Mouse (Mus musculus) neural tube, embryonic 13.5 days (tissue): ENCODE measurements around the gene Apom. TPM values are rescaled to one million over a fixed set of nuclear protein-coding genes. Genes with fewer than 3 reads are reported as not detected.
"Not testable (repeated sequence)": the region's sequence is repeated elsewhere in the genome, so short reads cannot be mapped to it uniquely, and the experiment has no call there.

Experiments used
- ATAC-seq: fragments of 200-750 bp; cut with Nextera tagmentation; 2 replicates; pipeline ENCODE4 v1.8.0; 2017; ENCODE audit warnings: low read depth, mild to moderate bottlenecking, moderate TSS enrichment, moderate library complexity
- H3K27ac ChIP-seq: fragments of 300-500 bp; sonication (generic); replicated peaks from 2 replicates; pipeline ENCODE4 v1.5.1; 2015; ENCODE audit warnings: moderate library complexity, mild to moderate bottlenecking, inconsistent platforms
- H3K27me3 ChIP-seq: fragments of 300-500 bp; sonication (generic); 2 replicates; pipeline ENCODE4 v1.6.1; 2015; ENCODE audit warnings: mild to moderate bottlenecking, inconsistent platforms
- H3K36me3 ChIP-seq: fragments of 300-500 bp; sonication (generic); 2 replicates; pipeline ENCODE4 v1.6.1; 2015; ENCODE audit warnings: mild to moderate bottlenecking, inconsistent platforms
- H3K4me1 ChIP-seq: fragments of 300-500 bp; sonication (generic); replicated peaks from 2 replicates; pipeline ENCODE4 v1.6.1; 2015; ENCODE audit warnings: inconsistent platforms
- H3K4me2 ChIP-seq: fragments of 300-500 bp; sonication (generic); 2 replicates; pipeline ENCODE4 v1.6.1; 2015; ENCODE audit warnings: inconsistent platforms, mild to moderate bottlenecking, moderate library complexity
- H3K4me3 ChIP-seq: fragments of 300-500 bp; sonication (generic); 2 replicates; pipeline ENCODE4 v1.5.1; 2015; ENCODE audit warnings: mild to moderate bottlenecking, inconsistent platforms
- H3K9ac ChIP-seq: fragments of 300-500 bp; sonication (generic); 2 replicates; pipeline ENCODE4 v1.6.1; 2015; ENCODE audit warnings: moderate library complexity, mild to moderate bottlenecking, inconsistent platforms
- H3K9me3 ChIP-seq: fragments of 300-500 bp; sonication (generic); 2 replicates; pipeline ENCODE4 v1.6.1; 2016; ENCODE audit warnings: inconsistent platforms
- WGBS: fragments of 180-500 bp; shearing (Covaris S2); methylation state at CpG from one replicate; pipeline ENCODE4 v1.1.7; 2015; 5-methylcytosine and 5-hydroxymethylcytosine counted together
- polyA plus RNA-seq: library from polyadenylated mRNA; unstranded; fragments of >200 nt; fragmentation: Nextera tagmentation; extraction: Ambion mirVana; gene quantifications from 2 replicates; pipeline ENCODE4 v1.2.1, GENCODE M21; 2015

Gene Apom
- polyA plus RNA-seq, 1 experiment from 2014 or later: 0.77 TPM

DNA sequence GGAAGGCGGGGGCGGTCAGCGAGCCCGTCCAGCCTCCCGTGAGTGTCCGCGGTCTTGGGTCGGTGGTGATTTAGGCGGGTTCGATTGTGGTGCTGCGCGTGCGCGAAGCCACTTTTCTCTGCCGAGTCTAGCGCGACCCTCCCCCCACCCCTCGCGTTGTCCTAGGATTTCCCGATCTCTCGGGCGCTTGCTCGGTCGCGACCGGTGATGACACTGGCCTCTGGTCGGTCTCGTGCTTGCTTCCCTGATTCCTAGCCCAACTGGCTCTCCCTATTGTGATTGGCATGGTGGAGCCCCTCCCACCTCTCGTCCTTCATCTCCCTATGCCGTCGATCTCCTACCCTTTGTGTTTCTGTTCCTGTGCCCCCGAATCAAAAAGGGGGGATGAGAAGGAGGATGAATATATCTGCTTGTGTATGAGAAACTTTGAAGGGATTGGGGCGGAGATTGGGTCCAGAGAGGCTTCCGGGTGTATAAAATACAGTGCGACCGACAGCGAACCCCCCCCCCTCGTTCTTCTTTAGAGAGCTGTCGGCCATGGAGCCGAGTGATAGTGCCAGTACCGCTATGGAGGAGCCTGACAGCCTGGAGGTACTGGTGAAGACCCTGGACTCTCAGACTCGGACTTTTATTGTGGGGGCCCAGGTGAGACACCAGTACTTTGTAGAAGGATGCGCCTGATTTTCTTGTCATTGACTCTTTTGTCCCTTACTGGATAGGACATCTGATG is 3.9 kb upstream of the Apom start:
- H3K4me3 ChIP-seq: peak overlapping the region; percentile 81
- peaks cover 29% of the 10 kb centered on the region for H3K36me3 ChIP-seq
- H3K4me2 ChIP-seq: peak overlapping the region; percentile 88
- H3K9me3 ChIP-seq: no peaks in the 10 kb centered on the region
- peak; percentile 72 for ATAC-seq
- WGBS: under 1% methylated on average over 43 of the region's 43 CpGs
- peak overlapping the region; percentile 92 for H3K9ac ChIP-seq
- H3K27ac ChIP-seq: peak overlapping the region; percentile 93
- H3K27me3 ChIP-seq: no peaks in the 10 kb centered on the region
- H3K4me1 ChIP-seq: peaks cover 39% of the 10 kb centered on the region

DNA sequence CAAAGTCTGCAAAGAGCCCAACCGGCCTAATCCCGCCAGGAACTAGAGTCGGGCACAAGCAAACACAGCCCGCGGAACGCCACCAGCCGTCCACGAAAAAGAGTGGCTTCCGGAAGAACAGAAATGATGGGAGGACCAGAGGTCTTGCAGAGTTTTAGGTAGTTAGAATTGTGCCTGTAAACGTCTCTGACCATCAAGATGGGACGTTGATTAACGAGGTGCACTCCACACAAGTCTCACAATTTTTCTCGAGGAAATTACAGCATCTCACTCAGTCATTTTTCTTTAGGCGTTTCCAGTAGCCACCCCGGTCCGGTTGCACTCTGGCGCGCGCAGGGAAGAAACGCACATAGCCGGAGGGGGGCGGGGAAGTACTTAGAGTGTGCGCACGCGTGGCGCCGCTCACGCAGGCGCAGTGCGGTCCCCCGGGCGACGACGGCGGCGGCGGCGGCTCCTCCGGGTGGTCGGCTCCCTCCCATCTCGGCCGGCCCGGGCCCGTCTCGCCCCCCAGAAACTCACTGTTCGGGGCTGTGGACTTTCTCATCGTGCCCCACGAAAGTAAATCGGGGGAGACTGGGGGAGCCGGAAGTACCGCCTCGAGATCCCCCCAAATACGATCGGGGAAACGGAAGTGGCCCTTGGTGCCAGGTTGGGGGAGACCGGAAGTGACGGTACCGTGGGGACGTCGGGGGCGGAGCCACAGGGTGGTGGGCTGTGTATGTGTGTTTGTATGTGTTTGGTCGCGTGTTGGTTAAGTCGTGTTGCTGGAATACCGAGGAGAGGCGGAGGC is 3.1 kb upstream of the Apom start, which contains the start of gene Bag6:
Bag6 (plus strand) TSS at position 378 of the 790 bp plus-strand sequence.
- Histone ChIP-seq H3K36me3 (peaks cover 29% of the 10 kb centered on the region), H3K9me3 (no peaks in the 10 kb centered on the region), H3K4me2 (peak within 1 kb of the TSS; percentile 88), H3K9ac (peak within 1 kb of the TSS; percentile 92), H3K27me3 (no peaks in the 10 kb centered on the region), H3K4me3 (peak within 1 kb of the TSS; percentile 81), H3K27ac (peak within 1 kb of the TSS; percentile 93), H3K4me1 (peaks cover 39% of the 10 kb centered on the region)
- WGBS: 0% methylated on average over 64 of the region's 66 CpGs
- peak; percentile 96 for ATAC-seq

DNA sequence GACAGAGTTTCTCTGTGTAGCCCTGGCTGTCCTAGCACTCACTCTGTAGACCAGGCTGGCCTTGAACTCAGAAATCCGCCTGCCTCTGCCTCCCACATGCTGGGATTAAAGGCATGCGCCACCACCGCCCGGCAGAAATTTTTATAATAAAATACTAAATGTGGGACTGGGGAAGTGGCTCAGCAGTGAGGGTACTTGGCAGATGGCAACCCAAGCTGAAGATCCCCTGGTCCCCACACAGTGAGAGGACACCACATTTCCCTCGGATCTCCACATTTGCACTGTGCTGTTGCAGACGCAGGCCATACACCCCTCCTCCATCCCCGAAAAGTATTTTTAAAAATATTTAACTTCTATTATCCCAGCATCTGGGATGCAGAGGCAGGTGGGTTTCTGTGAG is 1.7 kb upstream of the Apom start:
- no peak overlapping the region for H3K9ac ChIP-seq
- ATAC-seq: no peak
- 92% methylated on average over 7 of the region's 7 CpGs for WGBS

DNA sequence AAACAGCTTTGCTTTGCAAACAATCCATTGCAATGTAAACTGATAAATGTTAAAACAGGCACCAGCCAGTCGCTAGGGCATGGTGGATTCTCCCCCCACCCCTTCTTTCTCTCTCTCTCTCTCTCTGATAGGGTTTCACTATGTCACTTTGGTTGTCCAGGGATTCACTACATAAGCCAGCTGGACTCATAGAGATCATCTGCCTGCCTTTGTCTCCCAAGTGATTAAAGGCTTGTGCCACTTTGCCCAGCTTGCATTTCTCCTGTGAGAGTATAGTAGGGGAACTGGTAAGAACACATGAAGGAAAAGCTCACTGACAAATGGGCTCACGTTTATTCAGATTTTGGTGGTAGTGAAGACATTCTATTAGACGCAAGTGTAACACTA is 317 bp upstream of the Apom start:
- Histone ChIP-seq H3K4me3 (no peak overlapping the region), H3K27me3 (no peaks in the 10 kb centered on the region), H3K36me3 (peaks cover 16% of the 10 kb centered on the region; the same call in 1 of the 2 replicates), H3K4me1 (peaks cover 33% of the 10 kb centered on the region), H3K4me2 (no peak overlapping the region), H3K27ac (no peak overlapping the region), H3K9me3 (no peaks in the 10 kb centered on the region), H3K9ac (no peak overlapping the region)
- 72% methylated on average over 3 of the region's 3 CpGs for WGBS
- ATAC-seq: no peak

More for the DNA sequence above, 1.7 kb upstream of the Apom start:
- Histone ChIP-seq H3K27me3 (no peaks in the 10 kb centered on the region), H3K4me1 (peaks cover 36% of the 10 kb centered on the region), H3K36me3 (peaks cover 20% of the 10 kb centered on the region), H3K27ac (no peak overlapping the region), H3K9me3 (no peaks in the 10 kb centered on the region), H3K4me2 (no peak overlapping the region; the same call in 1 of the 2 replicates), H3K4me3 (no peak overlapping the region)

DNA sequence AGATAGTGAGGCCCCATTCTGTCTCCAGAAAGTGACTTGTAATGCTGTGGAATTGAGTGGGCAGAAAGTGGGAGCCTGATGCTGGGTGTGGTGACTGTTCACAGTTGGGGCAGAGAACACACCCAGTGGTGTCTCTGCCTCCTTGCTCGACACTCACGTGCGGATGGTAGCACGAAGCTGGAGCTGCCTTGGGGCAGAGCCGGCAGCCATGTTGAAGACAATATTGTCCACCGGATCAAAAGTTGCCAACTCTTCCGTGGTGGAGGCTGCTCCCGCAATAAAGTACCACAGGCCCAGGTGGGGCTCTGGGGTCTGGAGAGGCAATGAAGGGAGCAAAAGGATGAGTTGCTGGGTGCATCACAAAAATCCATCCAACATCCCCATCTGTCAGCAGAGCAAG is 812 bp downstream of the Apom start:
- Histone ChIP-seq H3K9me3 (no peaks in the 10 kb centered on the region), H3K27ac (no peak overlapping the region), H3K27me3 (no peaks in the 10 kb centered on the region), H3K4me1 (peaks cover 33% of the 10 kb centered on the region), H3K4me3 (no peak overlapping the region), H3K9ac (no peak overlapping the region), H3K4me2 (no peak overlapping the region), H3K36me3 (peaks cover 16% of the 10 kb centered on the region; the same call in 1 of the 2 replicates)
- ATAC-seq: no peak
- WGBS: 87% methylated on average over 8 of the region's 8 CpGs

DNA sequence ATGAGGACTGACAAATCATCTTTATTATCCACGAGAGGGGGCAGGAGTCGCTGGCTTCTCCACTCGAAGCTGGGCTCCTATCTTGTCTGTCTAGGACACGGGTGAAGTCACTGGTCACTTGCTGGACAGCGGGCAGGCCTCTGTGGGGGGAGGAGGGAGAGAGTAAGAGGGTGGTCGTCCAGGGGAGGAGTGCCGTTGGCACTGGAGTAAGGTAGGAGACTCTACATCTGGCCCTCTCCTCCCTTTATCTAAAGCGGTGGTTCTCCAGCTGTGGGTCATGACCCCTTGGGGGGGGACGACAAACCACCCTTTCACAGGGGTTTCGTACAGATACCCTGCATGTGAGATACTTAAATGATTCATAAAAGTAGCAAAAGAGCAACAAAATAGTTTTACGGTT is 2.9 kb downstream of the Apom start:
- Histone ChIP-seq H3K27me3 (no peaks in the 10 kb centered on the region), H3K4me2 (no peak overlapping the region), H3K9me3 (no peaks in the 10 kb centered on the region), H3K9ac (peak overlapping the region; percentile 45; the same call in 1 of the 2 replicates), H3K4me1 (peaks cover 38% of the 10 kb centered on the region), H3K27ac (no peak overlapping the region), H3K4me3 (no peak overlapping the region), H3K36me3 (peaks cover 26% of the 10 kb centered on the region)
- no peak for ATAC-seq
- WGBS: 71% methylated on average over 11 of the region's 11 CpGs

DNA sequence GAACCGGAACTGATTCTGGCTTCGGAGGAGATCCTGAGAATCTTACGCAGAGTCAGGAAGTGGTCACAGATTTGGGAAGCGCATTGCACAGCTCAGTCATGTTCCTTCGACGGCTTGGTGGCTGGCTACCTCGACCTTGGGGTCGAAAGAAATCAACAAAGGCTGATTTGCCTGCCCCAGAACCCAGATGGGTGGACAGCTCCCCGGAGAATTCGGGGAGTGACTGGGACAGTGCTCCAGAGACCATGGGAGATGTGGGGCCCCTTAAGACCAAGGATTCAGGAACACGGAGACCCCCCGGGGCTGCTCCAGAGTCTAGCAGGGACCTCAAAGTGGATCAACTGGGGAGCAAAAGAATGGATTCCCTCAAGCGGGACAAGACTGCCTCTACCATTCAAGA is 4.8 kb downstream of the Apom start:
- no peaks in the 10 kb centered on the region for H3K9me3 ChIP-seq
- H3K27ac ChIP-seq: no peak overlapping the region
- no peaks in the 10 kb centered on the region for H3K27me3 ChIP-seq
- H3K4me2 ChIP-seq: peak overlapping the region; percentile 79
- H3K4me3 ChIP-seq: peak overlapping the region; percentile 76
- no peak for ATAC-seq
- H3K9ac ChIP-seq: peak overlapping the region; percentile 94
- WGBS: 80% methylated on average over 13 of the region's 13 CpGs
- peaks cover 42% of the 10 kb centered on the region for H3K4me1 ChIP-seq
- peaks cover 31% of the 10 kb centered on the region for H3K36me3 ChIP-seq

DNA sequence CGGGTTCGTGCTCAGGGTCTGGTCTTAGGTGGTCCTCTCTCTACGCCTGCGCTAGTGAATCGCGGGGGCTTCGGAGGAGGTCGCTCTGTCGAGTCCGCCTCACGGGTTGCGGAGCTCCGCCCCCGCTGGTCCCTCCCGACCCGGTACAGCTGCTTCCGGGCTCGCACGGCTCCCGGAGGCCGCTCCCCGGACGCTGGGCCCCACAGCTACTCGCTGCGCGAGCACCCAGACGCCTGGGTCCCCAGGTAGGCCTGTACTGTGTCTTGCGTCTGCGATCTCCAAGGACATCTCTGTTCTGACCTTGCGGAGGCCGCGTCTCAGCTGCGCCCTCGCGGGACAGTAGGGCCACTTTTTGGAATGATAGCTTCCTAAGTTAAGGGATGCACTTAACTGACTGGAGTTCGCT is 5.6 kb downstream of the Apom start, which contains the start of gene D17H6S53E:
D17H6S53E (plus strand) TSS at position 168 of the 406 bp plus-strand sequence.
- peaks cover 42% of the 10 kb centered on the region for H3K4me1 ChIP-seq
- no peaks in the 10 kb centered on the region for H3K27me3 ChIP-seq
- H3K9ac ChIP-seq: peak within 1 kb of the TSS; percentile 94
- no peaks in the 10 kb centered on the region for H3K9me3 ChIP-seq
- H3K36me3 ChIP-seq: peaks cover 31% of the 10 kb centered on the region
- peak within 1 kb of the TSS; percentile 81 for H3K27ac ChIP-seq
- peak within 1 kb of the TSS; percentile 76 for H3K4me3 ChIP-seq
- peak within 1 kb of the TSS; percentile 79 for H3K4me2 ChIP-seq
- ATAC-seq: peak; percentile 21; the same call in 1 of the 2 replicates
- 0% methylated on average over 36 of the region's 36 CpGs for WGBS

DNA sequence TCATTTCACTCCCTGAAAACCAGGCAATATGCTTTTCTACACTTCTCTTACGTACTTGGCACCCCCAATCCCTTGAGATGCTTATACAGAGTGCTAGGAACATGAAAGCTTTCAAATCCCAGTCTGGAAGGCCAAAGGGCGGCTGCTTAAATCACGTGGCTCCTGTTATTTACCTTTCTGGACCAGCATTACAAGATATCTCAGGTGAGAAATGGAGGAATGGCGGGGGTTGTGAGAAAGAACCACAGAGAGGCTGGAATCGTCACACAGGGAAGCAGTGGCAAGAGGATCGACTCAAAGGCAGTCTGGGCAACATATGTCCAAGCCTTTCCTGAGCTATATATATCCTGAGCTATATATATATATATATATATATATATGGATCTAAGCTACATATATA is 6.3 kb downstream of the Apom start:
- no peak for ATAC-seq
- Histone ChIP-seq H3K27me3 (no peaks in the 10 kb centered on the region), H3K27ac (peak overlapping the region; percentile 81), H3K9me3 (no peaks in the 10 kb centered on the region), H3K9ac (peak overlapping the region; percentile 94), H3K4me3 (peak overlapping the region; percentile 76), H3K4me1 (peaks cover 44% of the 10 kb centered on the region), H3K4me2 (peak overlapping the region; percentile 79), H3K36me3 (peaks cover 27% of the 10 kb centered on the region)
- WGBS: 44% methylated on average over 6 of the region's 6 CpGs

DNA sequence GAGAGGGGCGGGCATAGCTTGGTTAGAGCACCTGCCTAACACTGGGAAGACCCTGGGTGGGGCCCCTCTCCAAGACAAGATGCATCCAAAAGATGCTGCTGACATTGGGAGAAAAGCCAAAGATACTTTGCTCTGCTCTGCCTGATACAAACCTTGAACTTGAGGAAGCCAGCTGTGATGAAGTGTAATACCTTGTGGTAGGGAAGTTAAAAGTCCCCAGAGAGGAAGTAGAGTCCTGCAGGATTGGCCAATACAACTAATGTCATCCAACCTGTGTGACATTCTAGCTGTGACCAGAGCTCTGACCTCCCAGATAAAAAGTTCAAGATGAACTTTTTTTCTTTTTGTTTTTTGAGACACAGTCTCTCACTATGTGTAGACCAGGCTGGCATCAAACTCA is 6.8 kb downstream of the Apom start:
- Histone ChIP-seq H3K9ac (no peak overlapping the region), H3K4me1 (peaks cover 49% of the 10 kb centered on the region), H3K9me3 (no peaks in the 10 kb centered on the region), H3K27ac (no peak overlapping the region), H3K4me2 (no peak overlapping the region), H3K36me3 (peaks cover 22% of the 10 kb centered on the region), H3K27me3 (no peaks in the 10 kb centered on the region), H3K4me3 (no peak overlapping the region)
- ATAC-seq: no peak
- WGBS: 93% methylated on average over 1 of the region's 1 CpGs

DNA sequence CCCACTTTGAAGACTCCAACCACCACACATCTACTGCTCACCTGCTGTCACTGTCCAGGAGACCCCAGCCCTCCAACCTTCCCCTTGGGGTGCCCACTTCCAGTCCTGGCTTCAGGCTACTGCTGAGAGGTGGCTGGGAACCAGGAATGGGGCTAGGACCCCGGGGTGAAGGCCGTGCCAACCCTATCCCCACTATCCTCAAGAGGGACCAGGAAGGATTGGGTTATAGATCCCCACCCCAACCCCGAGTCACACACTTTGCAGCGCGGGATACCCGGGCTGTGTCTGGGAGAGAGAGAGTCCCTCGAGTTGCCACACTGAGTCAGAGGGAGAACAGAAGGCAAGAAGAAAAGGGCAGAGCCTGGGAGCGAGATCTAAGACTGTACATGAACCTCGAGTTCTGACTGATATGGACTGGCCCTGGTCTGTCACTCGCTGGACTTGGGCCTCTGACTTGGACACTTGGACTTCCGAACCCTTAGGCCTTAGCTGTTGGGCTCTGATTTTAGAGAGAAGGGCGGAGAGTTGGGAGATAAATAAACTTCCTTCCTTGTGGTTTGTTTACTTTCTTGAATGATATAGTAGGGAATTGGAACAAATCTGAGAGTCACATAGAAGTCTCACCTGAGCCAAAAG is 7.5 kb downstream of the Apom start:
- H3K27me3 ChIP-seq, H3K27ac ChIP-seq, H3K4me2 ChIP-seq, H3K9me3 ChIP-seq, H3K4me3 ChIP-seq, ATAC-seq, H3K9ac ChIP-seq: not testable (repeated sequence)
- Histone ChIP-seq H3K4me1 (peaks cover 55% of the 10 kb centered on the region), H3K36me3 (peaks cover 19% of the 10 kb centered on the region)
- WGBS: 93% methylated on average over 12 of the region's 12 CpGs

DNA sequence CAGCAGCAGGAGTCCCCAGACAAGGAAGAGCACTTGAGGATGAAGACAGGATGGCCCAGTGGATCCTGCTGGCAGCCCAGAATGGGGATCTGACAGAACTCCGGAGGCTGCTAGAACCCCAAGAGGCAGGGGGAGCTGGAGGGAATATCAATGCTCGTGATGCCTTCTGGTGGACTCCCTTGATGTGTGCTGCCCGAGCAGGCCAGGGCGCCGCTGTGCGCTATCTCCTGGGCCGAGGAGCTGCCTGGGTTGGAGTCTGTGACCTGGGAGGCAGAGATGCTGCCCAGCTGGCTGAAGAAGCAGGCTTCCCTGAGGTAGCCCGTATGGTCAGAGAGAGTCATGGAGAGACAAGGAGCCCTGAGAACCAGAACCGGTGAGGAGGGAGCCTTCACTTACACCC is 8.6 kb downstream of the Apom start:
- H3K4me2 ChIP-seq, ATAC-seq, H3K27me3 ChIP-seq, H3K27ac ChIP-seq, H3K9ac ChIP-seq, H3K4me3 ChIP-seq, H3K9me3 ChIP-seq: not testable (repeated sequence)
- WGBS: 91% methylated on average over 9 of the region's 9 CpGs
- peaks cover 30% of the 10 kb centered on the region for H3K36me3 ChIP-seq
- H3K4me1 ChIP-seq: peaks cover 51% of the 10 kb centered on the region
